Mouse (Mus musculus) erythroblast, embryonic 14.5 days (primary cell): ENCODE data around the gene Atp1a4. TPM values are rescaled to one million over a fixed set of nuclear protein-coding genes. Genes with fewer than 3 reads are reported as not detected.

Experiments used
- H3K27me3 ChIP-seq: 2 replicates; pipeline ENCODE4 v1.6.1; 2012; ENCODE audit warnings: inconsistent platforms; ENCODE audit not compliant: control insufficient read depth
- H3K36me3 ChIP-seq: 2 replicates; pipeline ENCODE4 v1.6.1; 2012; ENCODE audit warnings: mild to moderate bottlenecking, inconsistent platforms; ENCODE audit not compliant: control insufficient read depth
- H3K4me1 ChIP-seq: 2 replicates; pipeline ENCODE4 v1.6.1; 2012; ENCODE audit warnings: inconsistent platforms; ENCODE audit not compliant: control insufficient read depth
- H3K4me3 ChIP-seq: replicated peaks from 2 replicates; pipeline ENCODE3; 2012; ENCODE audit warnings: moderate library complexity, mild to moderate bottlenecking, inconsistent platforms
- H3K9me3 ChIP-seq: 2 replicates; pipeline ENCODE4 v1.6.1; 2012; ENCODE audit warnings: low read length, inconsistent platforms, mixed read lengths; ENCODE audit not compliant: control insufficient read depth
- GATA1 ChIP-seq: IDR thresholded peaks from 2 replicates; pipeline ENCODE4 v1.6.1; 2012; ENCODE audit warnings: low read length, inconsistent platforms, mixed read lengths
- TAL1 ChIP-seq: IDR thresholded peaks from 3 replicates; pipeline ENCODE4 v1.6.1; 2012; ENCODE audit warnings: low read length, inconsistent platforms, mixed read lengths
- polyA plus RNA-seq: library from polyadenylated mRNA; stranded (reverse); fragments of >175 nt; gene quantifications from 2 replicates; pipeline ENCODE4 v1.2.3, GENCODE M21; 2012

Atp1a4 gene
- polyA plus RNA-seq, 1 experiment: not detected

DNA sequence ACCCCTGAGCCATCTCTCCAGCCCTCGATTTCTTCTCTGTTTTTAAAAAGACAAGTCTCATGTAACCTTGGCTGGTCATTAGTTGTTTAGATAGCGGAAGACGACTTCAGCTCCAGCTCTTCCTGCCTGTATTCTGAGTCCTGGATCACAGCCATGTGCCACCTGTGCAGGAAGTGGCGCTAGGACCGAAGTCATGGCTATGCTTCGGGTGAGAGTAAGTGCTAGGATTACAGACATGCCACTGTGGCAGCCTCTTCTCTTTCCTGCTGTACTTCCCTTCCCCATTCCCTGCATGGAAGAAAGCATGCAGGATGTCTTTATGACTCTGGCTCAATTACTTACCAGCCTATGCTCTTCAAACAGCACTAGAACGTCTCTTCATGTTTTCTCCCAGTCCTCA is 79.1 kb downstream of the Atp1a4 start:
- peaks cover 93% of the 10 kb centered on the region for H3K36me3 ChIP-seq
- H3K4me1 ChIP-seq: peaks cover 12% of the 10 kb centered on the region
- H3K4me3 ChIP-seq: no peak overlapping the region
- TF ChIP-seq TAL1 (no peak), GATA1 (no peak)
- no peaks in the 10 kb centered on the region for H3K27me3 ChIP-seq
- H3K9me3 ChIP-seq: no peaks in the 10 kb centered on the region

DNA sequence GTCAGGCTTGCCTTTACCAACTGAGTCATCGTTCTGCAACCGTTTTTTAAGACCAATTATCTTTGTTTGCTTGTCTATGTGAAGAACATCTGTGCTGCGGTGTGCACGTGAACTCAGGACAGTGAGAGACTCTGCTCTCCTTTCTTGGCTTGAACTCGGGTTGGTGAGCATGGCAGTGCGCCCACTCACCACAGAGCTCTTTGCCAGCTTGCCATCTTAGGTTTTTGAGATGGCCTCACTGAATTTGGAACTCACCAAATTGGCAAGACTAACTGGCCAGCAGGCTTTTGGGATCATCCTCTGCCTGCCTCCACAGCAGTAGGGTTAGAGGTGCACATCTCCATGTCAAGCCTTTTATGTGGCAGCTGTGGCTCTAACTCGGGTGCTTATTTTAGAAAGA is 80.4 kb downstream of the Atp1a4 start:
- Histone ChIP-seq H3K4me3 (no peak overlapping the region), H3K36me3 (peaks cover 99% of the 10 kb centered on the region), H3K9me3 (no peaks in the 10 kb centered on the region), H3K4me1 (peaks cover 6% of the 10 kb centered on the region), H3K27me3 (no peaks in the 10 kb centered on the region)
- TF ChIP-seq GATA1 (no peak), TAL1 (no peak)

Other genes starting within 250 kb of the Atp1a4 start
- 0.01 TPM in 1 of 2 replicates, not detected in the other for gene Vangl2, start 230.0 kb downstream of the Atp1a4 start, polyA plus RNA-seq
- not detected in 2 replicates for gene Nhlh1, start 200.8 kb downstream of the Atp1a4 start, polyA plus RNA-seq
- 0.55 and 0.78 TPM in 2 replicates for gene Copa, start 175.9 kb downstream of the Atp1a4 start, polyA plus RNA-seq
- 0.30 and 0.64 TPM in 2 replicates for gene Ncstn, start 175.6 kb downstream of the Atp1a4 start, polyA plus RNA-seq
- gene Pex19, start 131.7 kb downstream of the Atp1a4 start, polyA plus RNA-seq: 1.4 and 2.0 TPM in 2 replicates
- 4.1 and 4.3 TPM in 2 replicates for gene Dcaf8, start 110.3 kb downstream of the Atp1a4 start, polyA plus RNA-seq
- 0.04 and 0.10 TPM in 2 replicates for gene Pea15a, start 51.6 kb downstream of the Atp1a4 start, polyA plus RNA-seq
- gene Casq1, start 38.5 kb downstream of the Atp1a4 start, polyA plus RNA-seq: not detected in 2 replicates
- 2.7 and 3.3 TPM in 2 replicates for gene Igsf8, start 3.2 kb upstream of the Atp1a4 start, polyA plus RNA-seq
- gene Atp1a2, start 39.6 kb upstream of the Atp1a4 start, polyA plus RNA-seq: not detected in 2 replicates
- 0.01 TPM in 1 of 2 replicates, not detected in the other for gene Kcnj9, start 70.9 kb upstream of the Atp1a4 start, polyA plus RNA-seq
- 0.01 TPM in 1 of 2 replicates, not detected in the other for gene Kcnj10, start 82.8 kb upstream of the Atp1a4 start, polyA plus RNA-seq
- gene Pigm, start 118.1 kb upstream of the Atp1a4 start, polyA plus RNA-seq: 0.10 and 0.15 TPM in 2 replicates
- not detected in 2 replicates for gene Slamf9, start 216.9 kb upstream of the Atp1a4 start, polyA plus RNA-seq
- gene Igsf9, start 223.4 kb upstream of the Atp1a4 start, polyA plus RNA-seq: not detected in 2 replicates
- 2.6 and 2.9 TPM in 2 replicates for gene Tagln2, start 241.6 kb upstream of the Atp1a4 start, polyA plus RNA-seq